Mouse (Mus musculus): ENCODE results near the gene Cryzl1.
A peak's percentile ranks its signal among the peaks of the same experiment; 100 is the strongest.

GRCm38 (mm10) chr16:91729066-91729482 lies 299 bp upstream of the Cryzl1 start, which contains the start of gene Itsn1:
- TF ChIP-seq CTCF (IDR thresholded peaks at IDR 0.05; ENCODE audit: control insufficient read depth, insufficient read depth, insufficient replicate concordance, low read depth, low read length) (no peak), POLR2A (IDR thresholded peaks at IDR 0.05; ENCODE audit: control insufficient read depth, low read depth, low read length) (peak; percentile 87)

All from testis, adult 2 months (tissue).